Mouse (Mus musculus) heart, adult 2 months (tissue): ENCODE measurements at regions not wholly inside any gene's neighbourhood (a gene's known extent, or its start where the extent isn't known, plus 50 kb on each side); places are given as distances from the start of the nearest gene placed in this dataset.

ENCODE experiments used
- EP300 ChIP-seq: fragments of 200-500 bp; IDR thresholded peaks from 2 replicates; pipeline ENCODE4 v1.6.1; 2011; ENCODE audit warnings: low read depth, low read length, control low read depth; ENCODE audit not compliant: insufficient read depth
- POLR2A ChIP-seq: fragments of 200-500 bp; IDR thresholded peaks from 2 replicates; pipeline ENCODE4 v1.6.1; 2011; ENCODE audit warnings: mild to moderate bottlenecking, low read depth, low read length, control low read depth; ENCODE audit not compliant: insufficient read depth

- TF ChIP-seq POLR2A (no peak), EP300 (no peak)
Observed at GRCm38 (mm10) chr4:64723296-64723695, 400.7 kb upstream of the Pappa start.
